Mouse (Mus musculus) neural tube, embryonic 11.5 days (tissue): ENCODE measurements at regions not wholly inside any gene's neighbourhood (a gene's known extent, or its start where the extent isn't known, plus 50 kb on each side); places are given as distances from the start of the nearest gene placed in this dataset.

ENCODE experiments used
- ATAC-seq: fragments of 200-750 bp; cut with Nextera tagmentation; 2 replicates; pipeline ENCODE4 v1.8.0; 2017; ENCODE audit warnings: moderate number of reproducible peaks, mild to moderate bottlenecking, moderate TSS enrichment, moderate library complexity; ENCODE audit not compliant: insufficient read depth, low FRiP score, low TSS enrichment
- DNase-seq: peaks from one replicate; pipeline ENCODE4 v3.0.0-alpha.2; 2015; ENCODE audit warnings: low spot score
- H3K27ac ChIP-seq: fragments of 300-500 bp; sonication (generic); 2 replicates; pipeline ENCODE4 v1.5.1; 2014; ENCODE audit warnings: low read depth, mild to moderate bottlenecking, low read length
- H3K27me3 ChIP-seq: fragments of 300-500 bp; sonication (generic); 2 replicates; pipeline ENCODE4 v1.6.1; 2014; ENCODE audit warnings: mild to moderate bottlenecking, low read length, mixed read lengths; ENCODE audit not compliant: control insufficient read depth, insufficient read depth
- H3K36me3 ChIP-seq: fragments of 300-500 bp; sonication (generic); 2 replicates; pipeline ENCODE4 v1.6.1; 2014; ENCODE audit warnings: mild to moderate bottlenecking, low read length, moderate library complexity, mixed read lengths; ENCODE audit not compliant: control insufficient read depth, insufficient read depth
- H3K4me1 ChIP-seq: fragments of 300-500 bp; sonication (generic); 2 replicates; pipeline ENCODE4 v1.6.1; 2014; ENCODE audit warnings: low read length, mixed read lengths; ENCODE audit not compliant: control insufficient read depth, insufficient read depth
- H3K4me2 ChIP-seq: fragments of 300-500 bp; sonication (generic); 2 replicates; pipeline ENCODE4 v1.6.1; 2014; ENCODE audit warnings: low read depth, mild to moderate bottlenecking, moderate library complexity
- H3K4me3 ChIP-seq: fragments of 300-500 bp; sonication (generic); 2 replicates; pipeline ENCODE4 v1.5.1; 2014; ENCODE audit warnings: low read depth, low read length
- H3K9ac ChIP-seq: fragments of 300-500 bp; sonication (generic); 2 replicates; pipeline ENCODE4 v1.6.1; 2014; ENCODE audit warnings: mild to moderate bottlenecking, low read length
- H3K9me3 ChIP-seq: fragments of 300-500 bp; sonication (generic); 2 replicates; pipeline ENCODE4 v1.6.1; 2016; ENCODE audit warnings: low read length; ENCODE audit not compliant: control insufficient read depth
- WGBS: fragments of 180-500 bp; shearing (Covaris S2); extraction: QIAGEN DNeasy Blood & Tissue Kit; methylation state at CpG from one replicate; pipeline ENCODE4 v1.1.7; 2014; 5-methylcytosine and 5-hydroxymethylcytosine counted together

- WGBS, result 75% methylated on average over 12 of the region's 12 CpGs
- H3K27me3 ChIP-seq, result no peaks in the 10 kb centered on the region
- H3K4me2 ChIP-seq, result peak overlapping the region; percentile 30; the same call in 1 of the 2 replicates
- H3K9me3 ChIP-seq, result no peaks in the 10 kb centered on the region
- peak overlapping the region; percentile 38; the same call in 1 of the 2 replicates for H3K9ac ChIP-seq
- peaks cover 8% of the 10 kb centered on the region; the same call in 1 of the 2 replicates for H3K4me1 ChIP-seq
- no peak for ATAC-seq
- H3K27ac ChIP-seq, result peak overlapping the region; percentile 73
- no peaks in the 10 kb centered on the region for H3K36me3 ChIP-seq
- H3K4me3 ChIP-seq, result no peak overlapping the region
- no peak for DNase-seq
Measured at GRCm38 (mm10) chr13:37514641-37515305, 169.8 kb downstream of the Ly86 start.

- WGBS, result 49% methylated on average over 14 of the region's 14 CpGs
- no peaks in the 10 kb centered on the region for H3K9me3 ChIP-seq
- no peaks in the 10 kb centered on the region for H3K36me3 ChIP-seq
- no peak overlapping the region for H3K9ac ChIP-seq
- peaks cover 8% of the 10 kb centered on the region; the same call in 1 of the 2 replicates for H3K4me1 ChIP-seq
- no peak overlapping the region for H3K4me2 ChIP-seq
- DNase-seq (no peak), ATAC-seq (no peak)
- H3K27ac ChIP-seq, result no peak overlapping the region
- H3K4me3 ChIP-seq, result no peak overlapping the region
- H3K27me3 ChIP-seq, result no peaks in the 10 kb centered on the region
Measured at GRCm38 (mm10) chr13:37517055-37517807, 172.2 kb downstream of the Ly86 start.

- H3K4me2 ChIP-seq, result no peak overlapping the region
- H3K9ac ChIP-seq, result no peak overlapping the region
- H3K4me3 ChIP-seq, result no peak overlapping the region
- DNase-seq (no peak), ATAC-seq (no peak)
- no peaks in the 10 kb centered on the region for H3K9me3 ChIP-seq
- no peak overlapping the region for H3K27ac ChIP-seq
- WGBS, result 86% methylated on average over 3 of the region's 3 CpGs
- H3K36me3 ChIP-seq, result no peaks in the 10 kb centered on the region
- H3K27me3 ChIP-seq, result no peaks in the 10 kb centered on the region
- no peaks in the 10 kb centered on the region for H3K4me1 ChIP-seq
Measured at GRCm38 (mm10) chr13:37519948-37520347, 174.9 kb downstream of the Ly86 start.

- Histone ChIP-seq H3K27ac (no peak overlapping the region), H3K4me1 (no peaks in the 10 kb centered on the region), H3K4me3 (no peak overlapping the region), H3K9me3 (no peaks in the 10 kb centered on the region), H3K9ac (no peak overlapping the region), H3K36me3 (no peaks in the 10 kb centered on the region), H3K4me2 (no peak overlapping the region), H3K27me3 (no peaks in the 10 kb centered on the region)
- DNase-seq (no peak), ATAC-seq (no peak)
- 77% methylated on average over 15 of the region's 15 CpGs for WGBS
Measured at GRCm38 (mm10) chr13:37525097-37525726, 180.2 kb downstream of the Ly86 start.

GRCm38 (mm10) chr13:37526102-37526501 lies 181.1 kb downstream of the Ly86 start:
- H3K27me3 ChIP-seq, result no peaks in the 10 kb centered on the region
- ATAC-seq (no peak), DNase-seq (no peak)
- WGBS, result 86% methylated on average over 8 of the region's 8 CpGs
- no peaks in the 10 kb centered on the region for H3K36me3 ChIP-seq
- H3K9ac ChIP-seq, result no peak overlapping the region
- no peaks in the 10 kb centered on the region for H3K4me1 ChIP-seq
- H3K4me3 ChIP-seq, result no peak overlapping the region
- no peak overlapping the region for H3K4me2 ChIP-seq
- H3K9me3 ChIP-seq, result no peaks in the 10 kb centered on the region
- H3K27ac ChIP-seq, result no peak overlapping the region

- H3K9me3 ChIP-seq, result no peaks in the 10 kb centered on the region
- H3K4me2 ChIP-seq, result no peak overlapping the region
- no peak overlapping the region for H3K27ac ChIP-seq
- 58% methylated on average over 9 of the region's 9 CpGs for WGBS
- H3K27me3 ChIP-seq, result no peaks in the 10 kb centered on the region
- ATAC-seq (no peak), DNase-seq (no peak)
- H3K9ac ChIP-seq, result no peak overlapping the region
- no peaks in the 10 kb centered on the region for H3K4me1 ChIP-seq
- no peak overlapping the region for H3K4me3 ChIP-seq
- no peaks in the 10 kb centered on the region for H3K36me3 ChIP-seq
Measured at GRCm38 (mm10) chr13:37528380-37528779, 183.4 kb downstream of the Ly86 start.

GRCm38 (mm10) chr13:37528876-37529275 lies 183.9 kb downstream of the Ly86 start:
- DNase-seq (no peak), ATAC-seq (no peak)
- Histone ChIP-seq H3K9me3 (no peaks in the 10 kb centered on the region), H3K27ac (no peak overlapping the region), H3K36me3 (no peaks in the 10 kb centered on the region), H3K4me2 (no peak overlapping the region), H3K9ac (no peak overlapping the region), H3K4me1 (no peaks in the 10 kb centered on the region), H3K27me3 (no peaks in the 10 kb centered on the region), H3K4me3 (no peak overlapping the region)
- WGBS, result 77% methylated on average over 7 of the region's 7 CpGs

GRCm38 (mm10) chr13:37531512-37532183 lies 186.6 kb downstream of the Ly86 start:
- ATAC-seq, result no peak
- H3K9ac ChIP-seq, result no peak overlapping the region
- no peak for DNase-seq
- no peak overlapping the region for H3K4me2 ChIP-seq
- H3K27ac ChIP-seq, result no peak overlapping the region
- H3K27me3 ChIP-seq, result no peaks in the 10 kb centered on the region
- 76% methylated on average over 8 of the region's 8 CpGs for WGBS
- H3K4me1 ChIP-seq, result no peaks in the 10 kb centered on the region
- no peaks in the 10 kb centered on the region for H3K36me3 ChIP-seq
- H3K9me3 ChIP-seq, result no peaks in the 10 kb centered on the region
- H3K4me3 ChIP-seq, result no peak overlapping the region
